In genomic region chr10:58323028-58323991, GRCm38 (mm10) we compare ENCODE assay signal across 8 mouse cellular contexts. TPM values are rescaled to one million over a fixed set of nuclear protein-coding genes. Genes with fewer than 3 reads are reported as not detected.
DNase-seq lines count a peak whose midpoint lies in the region; ATAC-seq lines count a peak whose summit lies in the region.

TSS of gene Lims1 (plus strand) at chr10:58323466.

- H3K27ac ChIP-seq in heart, embryonic 10.5 days, result peak within 1 kb of the TSS; percentile 94
- peak within 1 kb of the TSS; percentile 92 for H3K27ac ChIP-seq in kidney, embryonic 15.5 days

- H3K36me3 ChIP-seq in heart, embryonic 10.5 days, result no peaks in the 10 kb centered on the region
- H3K36me3 ChIP-seq in kidney, embryonic 15.5 days, result no peaks in the 10 kb centered on the region

- no peaks in the 10 kb centered on the region for H3K27me3 ChIP-seq in heart, embryonic 10.5 days (ENCODE audit: insufficient read depth, poor library complexity, severe bottlenecking)
- no peaks in the 10 kb centered on the region for H3K27me3 ChIP-seq in kidney, embryonic 15.5 days

- peak within 1 kb of the TSS; percentile 65 for H3K4me2 ChIP-seq in kidney, embryonic 15.5 days

- ATAC-seq in erythroblast, adult 5-6 weeks (replicated peaks; ENCODE audit: low FRiP score, poor library complexity, severe bottlenecking), result peak; percentile 90
- peak; percentile 99 for ATAC-seq in kidney, embryonic 15.5 days (replicated peaks; ENCODE audit: low FRiP score)
- peak; percentile 89 for ATAC-seq in monocyte, adult 5-6 weeks (replicated peaks; ENCODE audit: insufficient number of reproducible peaks, low FRiP score, low TSS enrichment, poor library complexity, severe bottlenecking)

- under 1% methylated on average over 86 of the region's 86 CpGs for WGBS in heart, embryonic 10.5 days
- WGBS in kidney, embryonic 15.5 days, result under 1% methylated on average over 86 of the region's 86 CpGs

- H3K9me3 ChIP-seq in heart, embryonic 10.5 days, result no peaks in the 10 kb centered on the region
- H3K9me3 ChIP-seq in kidney, embryonic 15.5 days (replicated peaks), result no peaks in the 10 kb centered on the region

- peak within 1 kb of the TSS; percentile 82 for H3K9ac ChIP-seq in kidney, embryonic 15.5 days

- peak within 1 kb of the TSS; percentile 85 for H3K4me3 ChIP-seq in heart, embryonic 10.5 days
- H3K4me3 ChIP-seq in kidney, embryonic 15.5 days (replicated peaks), result peak within 1 kb of the TSS; percentile 75

- peak; percentile 99 for DNase-seq in B cell, adult 2 months
- peak; percentile 98 for DNase-seq in brain, adult 2 months (ENCODE audit: low read depth, low spot score)
- DNase-seq in heart, embryonic 10.5 days (ENCODE audit: low spot score), result peak; percentile 100
- DNase-seq in liver, result peak; percentile 99
- DNase-seq in spleen, postnatal 4 days (ENCODE audit: low spot score in 2 of 2), result peak; percentile 99

- peaks cover 16% of the 10 kb centered on the region; the same call in 1 of the 2 replicates for H3K4me1 ChIP-seq in heart, embryonic 10.5 days
- H3K4me1 ChIP-seq in kidney, embryonic 15.5 days, result peaks cover 18% of the 10 kb centered on the region

RNA-seq across cellular contexts. Expression of gene Lims1, which starts in this region (rescaled TPM):
- 54.8 and 59.8 TPM in 2 replicates for total RNA-seq in erythroblast, adult 5-6 weeks (2015; ENCODE audit: low replicate concordance)
- total RNA-seq in erythroblast, adult 5-6 weeks (2017; ENCODE audit: low replicate concordance), result 29.2 and 32.8 TPM in 2 replicates
- polyA plus RNA-seq in heart, embryonic 10.5 days (2016; fragmentation: Nextera tagmentation; extraction: Ambion mirVana), result 121 and 142 TPM in 2 replicates
- 149 and 157 TPM in 2 replicates for polyA plus RNA-seq in kidney, embryonic 15.5 days (2015; fragmentation: Nextera tagmentation; extraction: Ambion mirVana)
- total RNA-seq in monocyte, adult 5-6 weeks (2017), result 106 to 148 TPM (median 112 TPM) in 3 replicates

Comparison
In these comparisons a context has a peak if more than half of its experiments do, and no peak if none do; other contexts are left out.
1. Peak in every context shown above with its lines: DNase-seq, ATAC-seq, H3K4me3 ChIP-seq and H3K27ac ChIP-seq.